Mouse (Mus musculus) spleen, adult 2 months (tissue): Measurements from ENCODE around the gene D17Wsu92e. TPM values are rescaled to one million over a fixed set of nuclear protein-coding genes. Genes with fewer than 3 reads are reported as not detected.

Source experiments
- DNase-seq, 2 experiments: peaks; one replicate each; pipeline versions ENCODE4 v3.0.0 to v3.0.0-alpha.2; 2012 to 2021; ENCODE audit warnings: low spot score in 2 of 2, low read depth in 1 of 2
- H3K27ac ChIP-seq: fragments of 200-500 bp; 2 replicates; pipeline ENCODE4 v1.5.1; 2012; ENCODE audit warnings: low read length, inconsistent platforms; ENCODE audit not compliant: insufficient read depth
- H3K27me3 ChIP-seq: fragments of 200-500 bp; 2 replicates; pipeline ENCODE4 v1.6.1; 2012; ENCODE audit warnings: mild to moderate bottlenecking, moderate library complexity, low read length, inconsistent platforms; ENCODE audit not compliant: control insufficient read depth, insufficient read depth
- H3K36me3 ChIP-seq: fragments of 200-500 bp; 2 replicates; pipeline ENCODE4 v1.6.1; 2012; ENCODE audit warnings: mild to moderate bottlenecking, low read length, inconsistent platforms; ENCODE audit not compliant: control insufficient read depth, insufficient read depth
- H3K4me1 ChIP-seq: fragments of 200-500 bp; 2 replicates; pipeline ENCODE4 v1.6.1; 2011; ENCODE audit warnings: inconsistent platforms; ENCODE audit not compliant: control insufficient read depth, insufficient read depth, insufficient read length
- H3K4me3 ChIP-seq: fragments of 200-500 bp; 2 replicates; pipeline ENCODE4 v1.5.1; 2011; ENCODE audit warnings: mild to moderate bottlenecking, inconsistent platforms; ENCODE audit not compliant: insufficient read depth, insufficient read length; ENCODE audit errors: extremely low read depth
- CTCF ChIP-seq: fragments of 200-500 bp; IDR thresholded peaks from 2 replicates; pipeline ENCODE4 v1.5.1; 2011; ENCODE audit warnings: mild to moderate bottlenecking, inconsistent platforms; ENCODE audit not compliant: insufficient read depth, insufficient read length, insufficient replicate concordance; ENCODE audit errors: extremely low read depth
- POLR2A ChIP-seq: fragments of 200-500 bp; IDR thresholded peaks from 2 replicates; pipeline ENCODE4 v1.6.1; 2011; ENCODE audit warnings: low read depth, low read length, inconsistent platforms
- WGBS: fragments of 180-500 bp; shearing (Covaris S2); methylation state at CpG from one replicate; pipeline ENCODE4 v1.1.7; 2018; 5-methylcytosine and 5-hydroxymethylcytosine counted together
- polyA plus RNA-seq: library from polyadenylated mRNA; depleted of rRNA; stranded (reverse); fragments of >200 nt; gene quantifications from 2 replicates; pipeline ENCODE4 v1.2.3, GENCODE M21; 2012

The D17Wsu92e gene
- polyA plus RNA-seq, 1 experiment: 63.8 TPM

DNA sequence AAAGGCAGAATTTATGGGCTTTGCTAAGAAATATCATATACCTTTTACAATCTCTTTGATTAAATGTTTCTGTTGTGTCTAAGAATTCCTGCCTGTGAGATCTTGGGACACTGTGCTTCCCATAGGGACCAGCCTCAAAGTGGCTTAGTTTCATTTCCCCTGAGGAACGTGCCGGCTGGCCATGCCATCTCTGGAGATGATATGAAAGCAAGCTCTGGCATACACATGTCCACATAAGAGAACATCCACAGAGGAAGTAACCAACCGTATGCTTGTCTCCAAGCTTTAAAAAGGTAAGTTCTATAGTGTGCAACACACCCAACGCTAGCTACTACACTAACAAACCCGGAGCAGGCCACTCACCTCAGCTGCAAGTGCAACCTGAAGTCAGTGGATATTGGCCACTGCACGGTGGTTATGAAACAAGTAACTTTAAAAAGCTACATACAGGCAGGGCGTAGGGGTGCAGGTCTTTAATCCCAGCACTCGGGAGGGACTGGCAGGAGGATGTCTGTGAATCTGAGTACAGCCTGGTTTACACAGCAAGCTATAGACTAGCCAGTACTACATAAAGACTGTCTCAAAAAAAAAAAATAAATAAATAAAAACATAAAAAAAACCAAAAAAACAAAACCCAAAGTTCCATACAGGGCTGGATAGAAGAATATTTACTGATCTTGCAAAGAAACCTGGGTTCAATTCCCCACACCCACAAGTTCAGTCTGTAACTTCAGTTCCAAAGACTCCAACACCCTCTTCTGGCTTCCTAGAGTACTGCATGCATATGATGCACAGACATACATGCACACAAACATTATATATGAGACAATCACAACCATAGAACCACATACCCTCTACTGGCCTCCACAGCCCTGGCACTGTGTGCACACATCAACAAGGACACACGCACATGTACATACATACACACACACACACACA lies 19.5 kb downstream of the D17Wsu92e start:
- H3K27ac ChIP-seq: no peak overlapping the region
- no peaks in the 10 kb centered on the region for H3K36me3 ChIP-seq
- no peaks in the 10 kb centered on the region for H3K27me3 ChIP-seq
- no peak overlapping the region for H3K4me3 ChIP-seq
- 53% methylated on average over 9 of the region's 9 CpGs for WGBS
- peaks cover 11% of the 10 kb centered on the region; the same call in 1 of the 2 replicates for H3K4me1 ChIP-seq
- no peak for DNase-seq
- TF ChIP-seq CTCF (no peak), POLR2A (no peak)

DNA sequence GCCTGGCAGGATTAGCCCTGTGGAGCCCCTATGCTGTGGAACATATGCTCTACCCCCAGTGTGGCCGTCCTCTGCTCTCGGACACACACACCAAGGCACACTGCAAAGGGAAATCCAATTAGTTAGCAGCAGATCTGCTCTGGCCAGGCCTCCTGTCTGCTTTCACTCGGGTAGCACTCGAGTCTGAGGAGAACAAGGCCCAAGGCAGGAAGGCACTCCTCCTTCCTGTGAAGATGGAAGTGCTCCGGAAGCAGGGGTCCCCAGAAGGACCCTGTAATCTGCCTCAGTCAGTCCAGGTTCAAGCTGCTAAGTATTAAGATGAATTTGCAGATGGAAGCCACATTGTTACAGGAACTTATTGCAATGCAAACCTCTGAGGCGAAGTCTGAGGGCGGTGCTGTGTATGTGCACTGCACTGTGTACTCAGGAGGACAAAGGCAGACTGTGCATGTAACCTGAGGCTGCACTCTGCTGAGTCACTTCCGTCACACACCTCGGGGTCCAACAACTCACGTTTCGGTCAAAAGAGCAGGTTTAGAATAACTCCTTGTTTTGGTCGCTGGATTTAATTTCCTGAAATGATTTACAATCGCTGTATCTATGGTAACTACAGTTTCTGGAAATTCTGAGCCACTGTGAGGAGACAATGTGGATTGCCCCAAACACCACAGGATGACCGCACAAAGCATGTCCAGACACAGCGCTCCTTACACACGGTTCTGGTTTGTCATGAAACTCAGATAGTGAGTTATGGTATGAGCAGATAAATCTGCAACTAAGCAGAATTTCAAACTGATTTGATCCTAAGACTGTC lies 20.5 kb downstream of the D17Wsu92e start:
- 23% methylated on average over 16 of the region's 16 CpGs for WGBS
- H3K36me3 ChIP-seq: no peaks in the 10 kb centered on the region
- H3K4me1 ChIP-seq: peaks cover 11% of the 10 kb centered on the region; the same call in 1 of the 2 replicates
- H3K4me3 ChIP-seq: no peak overlapping the region
- H3K27ac ChIP-seq: 0 out of 2 replicates have a peak overlapping the region, but pooled peaks have one; percentile 10
- DNase-seq: no peak
- no peaks in the 10 kb centered on the region for H3K27me3 ChIP-seq
- TF ChIP-seq CTCF (no peak), POLR2A (no peak)

DNA sequence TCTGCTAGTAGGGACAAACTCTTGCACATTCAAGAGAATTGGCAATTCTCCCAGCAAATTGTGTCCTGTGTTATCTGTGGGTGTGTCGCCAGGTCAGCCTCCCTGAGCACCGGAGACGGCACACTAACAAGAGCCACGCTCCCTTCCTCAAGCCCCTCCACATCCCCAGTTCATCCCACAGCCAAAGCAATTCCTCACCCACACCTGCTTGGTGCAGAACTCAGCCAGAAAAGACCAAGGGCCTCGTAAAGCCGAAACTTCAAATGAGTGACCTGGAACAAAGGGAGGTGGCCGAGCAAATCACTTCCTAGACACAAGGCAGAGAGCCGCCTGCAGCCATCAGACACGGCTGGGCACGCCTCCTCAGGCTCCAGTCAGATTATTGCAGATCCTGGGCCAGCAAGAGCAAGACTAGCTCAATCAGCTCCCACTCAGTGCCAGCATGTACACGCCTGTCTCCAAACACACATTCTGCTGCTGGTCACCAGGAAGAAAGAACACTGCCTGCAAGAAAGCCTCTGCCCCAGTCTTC lies 23.0 kb downstream of the D17Wsu92e start:
- DNase-seq: no peak
- WGBS: 63% methylated on average over 11 of the region's 11 CpGs
- H3K27ac ChIP-seq: no peak overlapping the region

DNA sequence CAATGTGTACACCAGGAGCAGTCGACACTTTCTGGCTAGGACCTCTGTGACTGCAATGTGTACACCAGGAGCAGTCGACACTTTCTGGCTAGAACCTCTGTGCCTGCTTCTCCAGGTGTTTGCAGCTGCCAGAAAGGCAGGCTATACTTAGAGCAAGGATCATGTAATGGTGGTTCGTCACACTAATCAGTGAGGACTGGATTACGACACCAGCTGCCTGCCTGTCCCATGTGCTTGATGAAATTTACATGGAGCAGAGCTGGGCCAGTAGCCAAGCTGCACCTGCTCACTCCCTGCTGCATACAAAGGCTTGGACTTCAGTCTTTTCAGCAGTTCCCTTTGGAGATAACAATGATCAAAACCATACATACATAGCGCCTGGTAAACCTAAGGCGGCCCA lies 23.7 kb downstream of the D17Wsu92e start:
- Histone ChIP-seq H3K4me1 (peaks cover 16% of the 10 kb centered on the region; the same call in 1 of the 2 replicates), H3K4me3 (no peak overlapping the region), H3K36me3 (no peaks in the 10 kb centered on the region; the same call in 1 of the 2 replicates), H3K27me3 (no peaks in the 10 kb centered on the region), H3K27ac (no peak overlapping the region)
- 71% methylated on average over 6 of the region's 6 CpGs for WGBS
- no peak for DNase-seq
- TF ChIP-seq POLR2A: no peak
- no peak for TF ChIP-seq CTCF

More for the DNA sequence above, 23.0 kb downstream of the D17Wsu92e start:
- peaks cover 16% of the 10 kb centered on the region; the same call in 1 of the 2 replicates for H3K4me1 ChIP-seq
- H3K36me3 ChIP-seq: no peaks in the 10 kb centered on the region; the same call in 1 of the 2 replicates
- TF ChIP-seq POLR2A: no peak
- no peak overlapping the region for H3K4me3 ChIP-seq
- no peaks in the 10 kb centered on the region for H3K27me3 ChIP-seq

DNA sequence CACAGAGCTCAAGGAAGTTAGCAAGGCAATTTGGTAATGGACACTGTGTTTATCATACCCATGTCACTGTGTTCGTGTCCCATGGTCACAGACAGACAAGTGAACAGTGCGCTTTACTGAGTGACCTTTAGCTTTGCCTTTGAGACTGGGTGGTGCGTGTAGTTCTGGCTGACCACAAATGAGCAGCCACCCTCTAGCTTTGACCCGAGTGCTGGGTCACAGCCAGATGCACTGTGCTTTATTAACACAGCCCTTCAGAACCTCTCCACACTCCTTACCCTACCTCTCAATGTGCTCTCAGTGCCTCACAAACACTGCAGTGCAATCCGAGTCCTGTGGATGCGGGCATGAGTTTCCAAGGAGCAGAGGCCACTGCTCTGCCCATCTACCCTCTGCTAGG lies 27.3 kb downstream of the D17Wsu92e start:
- Histone ChIP-seq H3K36me3 (peaks cover 2% of the 10 kb centered on the region), H3K4me3 (no peak overlapping the region), H3K27me3 (no peaks in the 10 kb centered on the region), H3K27ac (no peak overlapping the region), H3K4me1 (peaks cover 13% of the 10 kb centered on the region; the same call in 1 of the 2 replicates)
- TF ChIP-seq CTCF: no peak
- TF ChIP-seq POLR2A: no peak
- WGBS: 84% methylated on average over 6 of the region's 6 CpGs
- no peak for DNase-seq

DNA sequence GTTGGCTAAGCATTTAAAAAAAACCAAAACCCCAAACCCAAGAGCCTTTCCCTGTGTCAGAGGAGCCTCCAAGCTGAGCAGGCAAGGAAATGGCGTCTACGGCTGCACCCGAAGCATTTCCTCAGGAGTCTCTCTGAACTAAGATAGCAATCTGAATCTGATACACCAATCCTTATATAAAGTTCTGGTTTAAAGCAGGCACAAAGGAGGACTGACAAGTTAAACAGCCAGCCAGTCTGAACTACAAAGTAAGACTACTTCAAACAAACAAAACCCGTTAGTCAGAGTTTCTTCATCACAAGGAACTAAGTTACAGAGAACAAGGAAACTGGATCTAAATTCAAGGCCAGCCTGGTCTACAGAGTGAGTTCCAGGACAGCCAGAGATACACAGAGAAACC lies 27.9 kb downstream of the D17Wsu92e start:
- no peak for TF ChIP-seq POLR2A
- no peak for TF ChIP-seq CTCF
- H3K4me1 ChIP-seq: peaks cover 13% of the 10 kb centered on the region; the same call in 1 of the 2 replicates
- DNase-seq: no peak
- no peak overlapping the region for H3K27ac ChIP-seq
- WGBS: 65% methylated on average over 4 of the region's 4 CpGs
- H3K4me3 ChIP-seq: no peak overlapping the region
- no peaks in the 10 kb centered on the region for H3K27me3 ChIP-seq
- peaks cover 2% of the 10 kb centered on the region for H3K36me3 ChIP-seq
